Mouse (Mus musculus): ENCODE results near the gene Sit1.
A peak's percentile ranks its signal among the peaks of the same experiment; 100 is the strongest.

The Sit1 gene

GRCm38 (mm10) chr4:43483535-43484091 is at the start of gene Sit1:
Sit1 (minus strand) TSS chr4:43483734.
- no peak for DNase-seq

- DNase-seq = peak; percentile 61
Observed at GRCm38 (mm10) chr4:43533270-43533669, 49.7 kb upstream of the Sit1 start.

GRCm38 (mm10) chr4:43530581-43530980 is 47.0 kb upstream of the Sit1 start:
- DNase-seq = peak; percentile 78

- DNase-seq = no peak
Observed at GRCm38 (mm10) chr4:43530081-43530501, 46.6 kb upstream of the Sit1 start.

- no peak for DNase-seq
Observed at GRCm38 (mm10) chr4:43528487-43528886, 45.0 kb upstream of the Sit1 start.

GRCm38 (mm10) chr4:43527880-43528279 is 44.3 kb upstream of the Sit1 start:
- DNase-seq = no peak

- DNase-seq = peak; percentile 93
Observed at GRCm38 (mm10) chr4:43519956-43520355, 36.4 kb upstream of the Sit1 start.

- DNase-seq = no peak
Observed at GRCm38 (mm10) chr4:43519551-43519950, 36.0 kb upstream of the Sit1 start.

GRCm38 (mm10) chr4:43515764-43516708 is 32.5 kb upstream of the Sit1 start:
- DNase-seq = no peak

GRCm38 (mm10) chr4:43513791-43514190 is 30.3 kb upstream of the Sit1 start:
- DNase-seq = no peak

GRCm38 (mm10) chr4:43513300-43513699 is 29.8 kb upstream of the Sit1 start:
- no peak for DNase-seq

- DNase-seq = no peak
Observed at GRCm38 (mm10) chr4:43512653-43513052, 29.1 kb upstream of the Sit1 start.

GRCm38 (mm10) chr4:43511675-43512454 is 28.3 kb upstream of the Sit1 start:
- DNase-seq = no peak

- DNase-seq = no peak
Observed at GRCm38 (mm10) chr4:43509109-43509508, 25.6 kb upstream of the Sit1 start.

GRCm38 (mm10) chr4:43508666-43508997 is 25.1 kb upstream of the Sit1 start:
- no peak for DNase-seq

- no peak for DNase-seq
Observed at GRCm38 (mm10) chr4:43507938-43508665, 24.6 kb upstream of the Sit1 start.

GRCm38 (mm10) chr4:43506536-43507185 is 23.1 kb upstream of the Sit1 start, which contains the start of gene Car9:
Car9 (plus strand) TSS chr4:43506966.
- DNase-seq = no peak

GRCm38 (mm10) chr4:43506074-43506473 is 22.5 kb upstream of the Sit1 start:
- DNase-seq = no peak

GRCm38 (mm10) chr4:43504269-43504668 is 20.7 kb upstream of the Sit1 start:
- no peak for DNase-seq

GRCm38 (mm10) chr4:43503506-43503905 is 20.0 kb upstream of the Sit1 start:
- DNase-seq = no peak

- DNase-seq = no peak
Observed at GRCm38 (mm10) chr4:43503041-43503440, 19.5 kb upstream of the Sit1 start.
